Mouse (Mus musculus) bone marrow macrophage, adult 2 months (primary cell): Measurements from ENCODE around the gene Uvrag. TPM values are rescaled to one million over a fixed set of nuclear protein-coding genes. Genes with fewer than 3 reads are reported as not detected.
A peak's percentile ranks its signal among the peaks of the same experiment; 100 is the strongest.

Experiments used
- H3K27ac ChIP-seq: 2 replicates; pipeline ENCODE4 v1.5.1; 2012; ENCODE audit warnings: low read depth, low read length; ENCODE audit not compliant: insufficient read depth
- H3K4me1 ChIP-seq: 2 replicates; pipeline ENCODE4 v1.6.1; 2012; ENCODE audit warnings: low read length; ENCODE audit not compliant: control insufficient read depth, insufficient read depth
- H3K4me3 ChIP-seq: 2 replicates; pipeline ENCODE4 v1.5.1; 2012; ENCODE audit warnings: mild to moderate bottlenecking, low read length, moderate library complexity; ENCODE audit not compliant: insufficient read depth
- CTCF ChIP-seq: IDR thresholded peaks from 2 replicates; pipeline ENCODE4 v1.5.1; 2012; ENCODE audit warnings: low read depth, mild to moderate bottlenecking, low read length, moderate library complexity
- POLR2A ChIP-seq: IDR thresholded peaks from 2 replicates; pipeline ENCODE4 v1.6.1; 2012; ENCODE audit warnings: mild to moderate bottlenecking, low read depth, low read length, borderline replicate concordance
- polyA plus RNA-seq: library from polyadenylated mRNA; stranded (reverse); fragments of >200 nt; gene quantifications from 2 replicates; pipeline ENCODE4 v1.2.4, GENCODE M21; 2012; ENCODE audit not compliant: missing spikeins, insufficient read depth, insufficient read length

Uvrag gene
- polyA plus RNA-seq = 48.2 and 61.3 TPM in 2 replicates

- peaks cover 50% of the 10 kb centered on the region for H3K4me1 ChIP-seq
- peak within 1 kb of the TSS; percentile 80 for H3K27ac ChIP-seq
- TF ChIP-seq CTCF = no peak
- no peak for TF ChIP-seq POLR2A
- H3K4me3 ChIP-seq = peak within 1 kb of the TSS; percentile 72
Measured at GRCm38 (mm10) chr7:99140984-99141918, at the start of gene Uvrag. Gene Uvrag (minus strand): TSS chr7:99141141.

- Histone ChIP-seq H3K4me3 (no peak overlapping the region), H3K4me1 (peaks cover 11% of the 10 kb centered on the region; the same call in 1 of the 2 replicates), H3K27ac (no peak overlapping the region)
- TF ChIP-seq CTCF (no peak), POLR2A (no peak)
Measured at GRCm38 (mm10) chr7:99189885-99190284, 48.9 kb upstream of the Uvrag start.

- Histone ChIP-seq H3K4me1 (peaks cover 14% of the 10 kb centered on the region), H3K27ac (no peak overlapping the region), H3K4me3 (no peak overlapping the region)
- no peak for TF ChIP-seq CTCF
Measured at GRCm38 (mm10) chr7:99188630-99189029, 47.7 kb upstream of the Uvrag start.

GRCm38 (mm10) chr7:99187451-99187850, 46.5 kb upstream of the Uvrag start:
- Histone ChIP-seq H3K27ac (no peak overlapping the region), H3K4me3 (no peak overlapping the region), H3K4me1 (peaks cover 14% of the 10 kb centered on the region)
- no peak for TF ChIP-seq CTCF
- TF ChIP-seq POLR2A = no peak

GRCm38 (mm10) chr7:99185405-99185804, 44.5 kb upstream of the Uvrag start:
- Histone ChIP-seq H3K27ac (no peak overlapping the region), H3K4me3 (no peak overlapping the region), H3K4me1 (peaks cover 13% of the 10 kb centered on the region)
- no peak for TF ChIP-seq POLR2A
- TF ChIP-seq CTCF = no peak

GRCm38 (mm10) chr7:99183751-99184150, 42.8 kb upstream of the Uvrag start:
- H3K4me1 ChIP-seq = peaks cover 8% of the 10 kb centered on the region
- TF ChIP-seq POLR2A = no peak
- TF ChIP-seq CTCF = no peak
- H3K4me3 ChIP-seq = peak overlapping the region; percentile 65; the same call in 1 of the 2 replicates
- peak overlapping the region; percentile 40; the same call in 1 of the 2 replicates for H3K27ac ChIP-seq

GRCm38 (mm10) chr7:99182432-99183172, 41.7 kb upstream of the Uvrag start, which contains the start of gene Dgat2:
Gene Dgat2 (minus strand): TSS chr7:99182719.
- H3K27ac ChIP-seq = peak within 1 kb of the TSS; percentile 76
- H3K4me1 ChIP-seq = peaks cover 8% of the 10 kb centered on the region
- TF ChIP-seq POLR2A = peak; percentile 58; the same call in 1 of the 2 replicates
- TF ChIP-seq CTCF = no peak
- H3K4me3 ChIP-seq = peak within 1 kb of the TSS; percentile 65

- no peak overlapping the region for H3K27ac ChIP-seq
- H3K4me1 ChIP-seq = peaks cover 8% of the 10 kb centered on the region
- no peak for TF ChIP-seq CTCF
- TF ChIP-seq POLR2A = no peak
- H3K4me3 ChIP-seq = peak overlapping the region; percentile 65
Measured at GRCm38 (mm10) chr7:99181619-99182431, 40.9 kb upstream of the Uvrag start.

GRCm38 (mm10) chr7:99180162-99180561, 39.2 kb upstream of the Uvrag start:
- no peak for TF ChIP-seq POLR2A
- no peak for TF ChIP-seq CTCF
- no peak overlapping the region for H3K27ac ChIP-seq
- no peak overlapping the region for H3K4me3 ChIP-seq

More at GRCm38 (mm10) chr7:99180162-99180561, 39.2 kb upstream of the Uvrag start:
- peaks cover 8% of the 10 kb centered on the region for H3K4me1 ChIP-seq
